Mouse (Mus musculus) left cerebral cortex, adult 11 months (tissue): ENCODE data around the gene 4930544D05Rik.

Experiments
- DNase-seq: peaks from one replicate; pipeline ENCODE4 v3.0.0; 2022; ENCODE audit warnings: low spot score

The 4930544D05Rik gene

DNA sequence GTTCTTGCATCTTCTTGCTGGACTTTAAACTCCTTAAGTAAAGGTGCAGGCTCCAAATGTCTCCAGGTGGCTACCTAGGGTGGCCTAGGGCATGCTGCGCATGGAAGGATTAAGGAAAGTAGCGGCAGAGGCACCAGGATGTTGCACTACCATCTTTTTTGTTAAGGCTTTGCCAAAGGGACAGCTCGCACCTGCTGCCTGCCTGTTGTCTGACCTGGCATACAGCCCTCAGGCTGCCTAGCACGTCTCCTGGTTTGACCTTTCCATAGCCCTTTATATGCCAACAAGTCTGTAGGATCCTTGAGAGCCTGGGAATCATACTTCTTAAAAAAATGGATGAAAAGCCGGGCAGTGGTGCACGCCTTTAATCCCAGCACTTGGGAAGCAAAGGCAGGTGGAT, 27.4 kb downstream of the 4930544D05Rik start:
- no peak for DNase-seq

DNA sequence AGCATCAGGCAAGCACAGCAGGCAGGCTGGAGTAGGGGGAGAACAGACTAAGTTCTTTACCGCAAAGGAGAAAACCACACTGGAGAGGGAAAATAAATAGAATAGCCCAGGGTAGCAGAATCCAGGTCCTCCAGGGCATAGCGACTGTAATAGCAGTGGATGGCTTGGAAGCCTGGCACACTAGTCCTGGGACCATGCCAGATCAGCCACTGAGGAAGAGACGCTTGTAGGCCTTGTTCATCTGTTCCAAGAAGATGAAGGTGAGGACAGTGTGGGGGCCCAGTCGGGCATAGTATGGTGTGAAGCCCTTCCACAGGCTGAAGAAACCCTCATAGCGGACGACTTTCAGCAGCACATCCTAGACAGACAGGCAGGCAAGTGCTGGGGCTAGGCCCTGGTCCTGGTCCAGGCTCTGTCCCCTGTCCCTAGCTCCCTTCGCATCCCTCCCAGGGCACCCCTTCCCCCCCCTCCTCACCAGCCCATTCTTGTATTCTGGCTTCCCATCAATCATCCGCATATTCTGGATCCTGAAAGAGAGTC, 29.0 kb downstream of the 4930544D05Rik start:
- no peak for DNase-seq

DNA sequence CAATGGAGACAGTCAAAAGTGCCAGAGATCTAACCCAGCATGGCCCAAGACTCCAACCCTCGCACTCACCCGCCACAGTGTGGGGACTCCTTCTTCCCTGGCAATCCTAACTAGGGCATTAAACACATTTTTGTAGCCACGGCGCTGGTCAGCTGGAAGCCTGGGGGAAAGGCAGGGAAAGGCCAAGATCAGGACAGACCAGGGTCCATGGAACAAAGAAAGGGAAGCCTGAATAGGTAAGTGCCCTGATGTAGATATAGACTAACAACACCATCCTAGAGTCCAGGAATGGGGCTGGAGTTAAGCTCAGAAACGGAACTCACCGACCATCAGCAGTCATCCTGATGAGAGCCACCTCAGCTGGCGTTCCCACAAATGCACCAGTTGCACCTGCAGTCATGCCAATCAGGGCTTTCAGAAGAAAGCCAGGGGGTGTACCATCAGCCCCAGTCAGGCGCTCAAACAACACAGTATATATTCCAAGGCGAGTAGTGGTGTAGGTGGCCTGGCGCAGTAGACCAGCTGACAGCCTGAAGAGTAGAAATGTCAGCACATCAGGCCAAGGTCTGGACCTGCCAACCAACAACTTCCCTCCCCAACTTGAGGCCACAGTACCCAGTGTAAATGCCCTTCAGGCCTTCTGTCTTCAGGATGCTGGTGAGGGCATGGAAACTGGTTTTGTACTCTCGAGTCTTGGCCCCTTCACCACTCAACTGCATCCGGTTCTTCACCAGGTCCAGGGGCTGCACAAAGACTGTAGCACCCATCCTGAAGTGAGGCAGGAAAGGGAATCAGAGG, 30.0 kb downstream of the 4930544D05Rik start:
- no peak for DNase-seq

DNA sequence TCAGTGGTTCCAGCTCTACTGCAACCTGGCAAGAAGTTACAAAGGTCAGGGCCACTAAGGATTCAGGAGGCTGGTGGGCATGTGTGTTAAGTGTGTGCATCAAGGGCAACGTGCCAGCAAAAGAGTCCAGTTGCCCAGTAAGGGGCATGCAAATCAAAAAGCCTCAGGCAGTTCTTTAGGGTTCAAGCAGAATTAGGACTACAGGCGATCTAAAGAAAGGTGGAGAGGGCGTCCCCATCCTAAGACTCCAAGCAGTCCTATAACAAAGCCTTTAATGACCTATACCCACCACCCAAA, 30.6 kb downstream of the 4930544D05Rik start:
- no peak for DNase-seq

DNA sequence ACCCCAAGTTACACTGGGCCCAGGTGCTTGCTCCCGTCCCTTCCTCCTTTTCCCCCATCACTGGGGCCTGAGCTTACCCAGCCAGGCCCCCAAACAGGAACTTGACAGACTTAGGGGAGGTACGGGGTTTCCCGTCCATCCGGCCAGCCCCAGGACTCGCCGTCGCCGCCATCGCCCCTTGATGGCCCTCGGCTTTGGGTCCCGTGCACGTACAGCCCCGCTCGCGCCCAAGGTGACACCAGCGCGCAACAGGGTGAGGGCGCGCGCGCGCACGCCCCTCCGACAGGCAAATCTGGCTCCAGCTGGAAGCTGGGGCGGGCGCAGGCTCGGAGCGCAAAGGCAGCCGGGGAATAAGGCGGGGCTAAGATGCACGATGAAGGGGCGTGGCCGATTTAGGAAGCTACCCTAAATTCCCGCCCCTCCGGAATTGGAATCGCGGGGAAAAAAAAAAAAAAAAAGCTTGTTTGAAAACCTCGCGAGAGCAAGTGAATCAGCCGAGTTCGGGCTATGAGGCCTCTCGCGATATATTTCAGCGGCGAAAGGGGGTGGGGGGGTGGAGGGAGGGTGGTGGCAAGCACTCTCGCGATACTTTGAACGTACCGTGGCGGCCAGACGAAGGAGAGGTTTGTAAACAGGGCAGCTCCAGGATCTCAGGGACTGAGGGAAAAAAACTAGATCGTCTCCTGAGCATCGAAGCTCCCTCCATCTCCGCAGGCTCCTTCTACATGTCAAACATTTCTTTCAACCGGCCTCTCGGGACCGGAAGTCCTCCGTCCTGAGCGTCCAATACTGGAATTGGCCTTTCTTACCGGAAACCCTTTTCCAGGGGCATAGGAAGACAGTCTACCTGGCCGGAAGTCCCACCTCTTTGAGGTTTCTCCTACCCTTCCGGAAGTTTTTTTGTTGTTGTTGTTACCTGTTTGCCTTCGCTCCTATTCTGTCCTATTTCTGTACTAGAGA, 31.3 kb downstream of the 4930544D05Rik start, which contains the start of the genes Rnf167 and Slc25a11:
Rnf167 (plus strand) TSS at position 545 of the 960 bp plus-strand sequence.
Slc25a11 (minus strand) TSS at position 789 of the 960 bp plus-strand sequence.
- DNase-seq: peak; percentile 95

DNA sequence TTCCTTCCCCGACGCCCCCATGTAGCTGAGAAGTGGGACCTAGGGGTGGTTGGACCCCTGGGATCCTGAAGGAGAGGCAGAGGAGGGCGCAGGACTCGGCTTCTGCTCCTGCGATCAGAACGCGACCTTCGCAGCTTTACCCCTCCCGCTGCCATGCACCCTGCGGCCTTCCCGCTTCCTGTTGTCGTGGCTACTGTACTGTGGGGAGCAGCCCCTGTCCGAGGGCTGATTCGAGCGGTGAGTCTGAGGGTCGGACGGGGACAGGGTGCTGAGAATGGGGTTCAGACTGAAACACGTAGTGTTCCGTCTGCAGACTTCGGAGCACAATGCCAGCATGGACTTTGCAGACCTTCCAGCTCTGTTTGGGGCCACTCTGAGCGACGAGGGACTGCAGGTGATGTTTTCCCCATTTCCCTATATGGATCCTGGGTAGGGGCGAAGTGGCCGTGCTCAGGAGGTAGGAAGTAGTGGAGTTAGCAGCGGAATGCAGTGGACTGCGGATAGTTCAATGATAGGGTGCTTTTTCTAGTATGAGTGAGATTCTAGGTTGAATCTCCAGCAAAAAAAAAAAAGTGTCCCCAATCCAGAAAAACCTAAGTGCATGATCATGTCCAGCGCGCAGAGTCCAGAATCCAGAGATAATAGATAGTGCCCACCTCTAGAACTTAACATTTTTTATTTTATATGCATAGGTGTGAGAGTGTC, 32.2 kb downstream of the 4930544D05Rik start:
- no peak for DNase-seq

DNA sequence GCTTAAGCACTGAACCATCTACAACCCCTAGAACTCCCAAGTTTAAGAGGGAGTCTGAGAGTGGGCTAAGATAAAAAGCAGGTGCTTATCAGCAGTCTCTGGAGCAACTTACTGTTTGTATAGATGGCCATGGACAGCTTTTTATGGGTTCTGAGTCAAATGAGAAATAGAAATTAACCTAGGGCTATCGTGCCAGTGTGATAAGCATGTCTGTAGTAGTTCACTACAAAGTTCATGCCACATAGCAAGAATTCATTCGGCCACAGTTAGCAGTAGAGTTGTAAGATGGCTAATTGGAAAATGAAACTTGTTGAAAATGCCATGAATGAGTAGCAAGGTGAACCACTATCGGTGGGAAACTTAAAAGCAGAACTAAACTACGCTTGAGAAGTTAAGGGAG, 32.9 kb downstream of the 4930544D05Rik start:
- DNase-seq: no peak

DNA sequence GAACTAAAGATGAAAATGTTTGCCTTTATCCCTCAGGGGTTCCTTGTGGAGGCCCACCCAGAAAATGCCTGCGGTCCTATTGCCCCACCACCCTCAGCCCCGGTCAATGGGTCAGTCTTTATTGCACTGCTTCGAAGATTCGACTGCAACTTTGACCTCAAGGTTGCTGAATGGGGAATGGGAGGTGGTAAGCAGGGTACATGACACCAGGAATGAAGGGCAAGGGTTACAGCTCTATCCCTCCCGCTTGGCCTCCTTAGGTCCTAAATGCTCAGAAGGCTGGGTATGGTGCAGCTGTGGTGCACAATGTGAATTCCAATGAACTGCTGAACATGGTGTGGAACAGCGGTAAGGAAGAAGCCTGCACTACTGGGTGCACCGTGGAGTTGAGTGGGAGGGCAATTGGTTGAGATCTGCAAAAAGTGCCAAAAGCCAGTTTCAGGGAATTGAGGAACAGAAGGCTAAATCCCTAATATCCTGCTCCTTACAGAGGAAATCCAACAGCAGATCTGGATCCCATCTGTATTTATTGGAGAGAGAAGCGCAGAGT, 33.6 kb downstream of the 4930544D05Rik start:
- DNase-seq: no peak

DNA sequence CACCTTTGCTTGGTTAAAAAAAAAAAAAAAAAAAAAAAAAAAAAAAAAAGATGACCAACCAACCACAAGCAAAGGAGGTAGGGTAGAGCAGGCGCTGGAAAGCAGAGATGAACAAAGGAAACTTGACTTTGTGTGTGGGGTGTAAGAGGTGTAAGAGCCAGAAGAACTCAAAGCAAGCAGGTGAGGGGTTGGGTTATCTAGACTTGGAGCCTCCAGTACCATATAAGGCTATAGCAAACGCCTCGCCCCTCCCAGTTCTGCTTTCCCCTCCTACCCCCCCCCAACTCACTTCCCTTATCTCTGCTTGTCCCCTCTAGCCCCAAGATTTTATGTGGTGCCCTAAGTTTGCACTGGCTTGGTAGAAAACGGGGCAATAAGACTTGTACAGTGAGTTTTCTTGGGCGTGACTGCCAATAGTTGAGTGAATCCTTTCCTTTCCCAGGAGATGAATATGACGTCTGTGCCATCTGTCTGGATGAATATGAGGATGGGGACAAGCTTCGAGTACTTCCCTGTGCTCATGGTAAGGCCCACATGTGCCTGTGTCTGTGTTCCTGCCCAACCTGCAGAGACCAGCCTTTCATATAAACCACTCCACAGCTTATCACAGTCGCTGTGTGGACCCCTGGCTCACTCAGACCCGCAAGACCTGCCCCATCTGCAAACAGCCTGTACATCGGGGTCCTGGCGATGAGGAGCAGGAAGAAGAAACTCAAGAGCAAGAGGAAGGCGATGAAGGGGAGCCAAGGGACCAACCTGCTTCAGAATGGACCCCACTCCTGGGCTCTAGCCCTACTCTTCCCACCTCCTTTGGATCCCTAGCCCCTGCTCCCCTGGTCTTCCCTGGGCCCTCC, 34.9 kb downstream of the 4930544D05Rik start:
- DNase-seq: no peak

DNA sequence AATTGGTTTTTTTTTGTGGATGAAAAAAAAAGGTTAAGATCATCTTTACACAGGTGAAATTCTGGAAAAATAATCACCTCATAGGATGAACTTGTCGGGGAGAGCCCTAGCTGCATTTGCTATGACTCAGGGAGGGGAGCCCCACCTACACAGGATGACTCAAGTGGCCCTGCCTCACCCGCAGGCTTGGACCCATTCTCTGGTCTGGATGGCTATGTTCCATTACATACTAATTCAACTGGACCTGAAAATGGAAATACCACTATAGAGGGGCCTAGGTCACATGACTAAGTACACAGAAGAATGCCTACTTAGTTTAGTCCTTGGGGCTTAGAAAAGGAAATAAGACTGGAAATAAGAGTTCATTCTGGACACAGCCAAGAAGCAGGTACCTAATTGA, 35.7 kb downstream of the 4930544D05Rik start:
- DNase-seq: no peak

DNA sequence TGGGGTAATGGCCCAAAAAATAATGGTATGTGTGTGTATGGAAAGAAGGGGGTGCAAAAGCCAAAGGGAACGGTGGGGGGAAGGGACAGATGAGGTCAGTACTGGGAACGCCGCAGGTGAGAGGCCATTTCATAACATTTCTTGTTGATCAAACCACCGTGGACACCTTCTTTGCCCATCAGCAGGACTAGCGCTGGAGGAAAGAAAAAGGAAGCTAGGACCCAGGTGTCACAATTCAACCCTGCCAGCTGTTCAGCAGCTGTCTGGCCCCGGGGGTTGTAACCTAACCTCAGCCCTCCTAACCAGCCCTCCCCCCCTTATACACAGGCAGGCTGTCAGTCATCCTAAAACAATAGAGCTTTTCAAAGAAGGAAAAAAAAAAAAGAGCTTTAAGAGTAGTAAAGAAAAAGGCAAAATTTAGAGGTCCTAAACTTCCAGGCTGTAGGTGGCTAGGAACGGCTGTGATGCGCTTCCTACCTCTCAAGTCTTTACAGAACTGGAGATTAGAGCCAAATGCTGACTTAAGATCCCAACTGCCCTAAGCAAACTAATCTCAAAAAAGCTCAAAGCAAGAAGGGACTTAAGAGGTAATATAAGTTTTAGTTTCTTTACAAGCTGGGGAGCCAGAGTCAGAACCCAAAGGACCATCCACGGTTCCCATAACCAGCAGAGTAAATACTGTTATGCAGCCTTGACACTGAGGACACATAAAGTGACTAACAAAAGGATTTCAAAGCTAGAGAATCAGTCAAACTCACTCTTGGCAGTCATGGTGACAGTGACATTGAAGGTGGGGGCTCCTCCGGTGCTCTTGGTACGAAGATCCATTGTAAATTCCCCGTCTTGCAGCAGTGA, 36.6 kb downstream of the 4930544D05Rik start:
- DNase-seq: no peak

DNA sequence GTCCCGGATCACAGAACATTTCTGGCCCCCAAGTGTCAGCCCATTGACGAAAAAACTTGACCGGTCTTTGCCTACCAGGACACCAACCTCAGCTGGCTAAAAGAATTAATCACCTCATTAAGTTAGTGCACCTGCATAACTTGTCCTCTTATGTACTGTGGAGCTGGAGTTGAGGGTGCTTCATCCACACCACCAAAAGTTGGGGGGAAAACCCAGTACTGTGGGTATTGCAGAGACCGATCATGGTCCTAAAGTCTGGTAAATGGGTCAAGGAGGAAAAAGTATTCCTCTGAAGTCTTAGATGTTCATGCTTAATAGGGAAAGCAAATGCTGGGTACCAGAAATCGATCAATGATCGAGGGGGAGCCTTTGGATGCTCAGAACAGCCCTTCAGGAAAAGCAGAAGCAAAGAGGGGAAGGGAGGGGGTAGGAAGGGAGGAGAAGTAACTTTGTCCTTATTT, 37.3 kb downstream of the 4930544D05Rik start:
- DNase-seq: no peak

DNA sequence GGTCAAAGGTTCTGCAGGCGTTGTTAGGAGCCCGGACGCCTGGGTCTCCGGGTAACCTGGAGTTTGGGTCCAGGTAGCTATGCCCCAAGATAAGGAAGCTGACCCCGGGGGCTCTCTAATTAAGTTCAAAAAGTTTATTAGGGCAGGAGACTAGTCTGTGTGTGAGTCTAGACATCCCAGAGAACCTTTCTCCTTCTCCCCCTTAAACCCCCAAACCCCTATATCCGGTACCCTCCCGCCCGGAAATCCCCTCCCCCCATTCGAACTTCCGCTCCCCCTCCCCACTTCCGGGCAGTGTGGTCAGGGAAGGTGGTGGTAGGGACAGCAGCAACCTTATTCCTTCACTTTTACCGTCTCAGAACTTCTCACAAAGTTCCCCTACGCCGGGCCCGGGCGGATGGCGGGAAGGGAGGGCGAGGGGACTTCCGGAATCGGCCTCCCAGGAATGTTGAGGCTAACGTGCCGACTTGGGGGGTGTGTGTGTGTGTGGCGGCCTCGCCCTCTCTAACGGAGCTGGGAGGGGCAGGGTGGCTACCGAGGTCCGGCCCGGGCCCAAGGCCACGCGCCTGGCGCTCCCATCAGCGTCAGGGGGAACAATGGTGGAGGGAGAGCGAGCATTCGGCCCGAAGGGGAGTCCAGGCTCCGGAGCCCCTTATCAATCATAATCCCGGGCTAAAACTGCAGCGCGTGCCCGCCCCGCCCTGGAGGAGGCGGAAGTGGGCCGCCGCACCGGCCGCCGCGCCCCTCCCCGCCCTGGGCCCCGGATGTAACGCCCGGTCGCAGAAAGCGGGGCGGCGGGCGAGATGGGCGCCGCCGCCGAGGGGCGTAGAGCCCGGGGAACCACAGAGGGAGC, 37.9 kb downstream of the 4930544D05Rik start:
- DNase-seq: no peak

DNA sequence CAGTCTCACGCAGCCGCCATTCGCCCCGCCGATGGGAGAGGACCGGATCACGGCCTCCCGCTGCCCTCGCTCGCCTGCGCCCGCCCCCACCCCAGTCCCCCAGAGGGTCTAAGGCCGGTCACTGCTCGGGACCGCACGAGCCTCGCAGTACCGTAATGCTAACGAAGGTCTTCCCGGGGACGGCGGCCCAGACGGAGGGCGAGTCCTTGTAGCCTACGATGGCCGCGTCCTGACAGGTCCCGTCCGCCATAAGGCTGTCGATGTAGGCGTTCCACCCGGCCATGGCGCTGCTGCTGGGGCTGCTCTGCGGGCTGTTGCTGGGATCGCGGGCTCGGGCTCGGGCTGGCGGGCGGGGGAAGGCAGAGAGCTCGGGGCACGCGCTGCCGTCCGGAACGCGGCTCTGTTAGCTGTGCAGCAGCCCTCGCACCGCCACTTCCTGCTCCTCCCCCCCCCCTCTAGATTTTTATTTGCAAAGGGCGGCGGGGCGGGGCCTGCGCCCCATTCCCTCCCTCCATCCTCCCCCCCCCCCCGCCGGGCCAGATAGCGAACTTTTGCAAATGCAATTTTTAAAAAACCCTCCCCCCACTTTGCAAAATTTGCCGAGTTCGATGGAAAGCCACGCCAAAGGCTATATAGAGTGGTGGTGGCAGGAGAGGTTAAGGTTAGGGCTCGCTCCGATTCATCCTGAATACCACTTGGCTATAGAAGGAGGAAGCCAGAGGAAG, 38.7 kb downstream of the 4930544D05Rik start, which contains the start of gene Pfn1:
Pfn1 (minus strand) TSS at position 447 of the 725 bp plus-strand sequence.
- DNase-seq: peak; percentile 54

DNA sequence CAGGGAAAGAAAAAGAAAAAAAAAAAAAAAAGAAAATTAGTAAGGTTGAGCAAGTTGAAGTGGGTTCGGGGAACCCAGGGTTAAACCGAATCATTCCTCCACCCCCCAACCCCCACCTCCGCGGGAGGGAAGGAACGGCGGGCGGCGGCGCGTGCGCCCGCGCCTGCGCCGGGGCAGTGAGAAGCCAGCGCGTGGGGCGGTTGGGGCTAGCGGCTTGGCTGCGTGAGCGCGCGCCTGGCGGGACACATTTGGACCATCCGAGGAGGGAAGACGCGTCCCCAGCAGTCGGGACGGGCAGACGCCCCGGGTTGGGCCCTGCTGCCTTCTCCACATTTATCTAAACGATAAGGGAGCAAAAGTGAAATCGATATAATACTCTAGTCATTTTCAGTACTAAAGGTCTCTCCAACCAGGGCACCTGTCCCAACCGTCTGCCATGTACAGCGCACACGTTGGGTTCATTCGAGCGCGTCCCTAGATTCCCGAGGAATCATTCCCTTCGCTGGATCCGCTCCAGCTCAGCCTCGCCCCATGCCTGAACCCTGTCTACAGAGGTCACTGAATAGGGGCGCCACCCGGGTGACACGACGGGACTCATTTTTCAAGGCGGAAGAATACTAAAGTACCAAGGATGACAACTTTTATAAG, 39.4 kb downstream of the 4930544D05Rik start:
- DNase-seq: no peak

DNA sequence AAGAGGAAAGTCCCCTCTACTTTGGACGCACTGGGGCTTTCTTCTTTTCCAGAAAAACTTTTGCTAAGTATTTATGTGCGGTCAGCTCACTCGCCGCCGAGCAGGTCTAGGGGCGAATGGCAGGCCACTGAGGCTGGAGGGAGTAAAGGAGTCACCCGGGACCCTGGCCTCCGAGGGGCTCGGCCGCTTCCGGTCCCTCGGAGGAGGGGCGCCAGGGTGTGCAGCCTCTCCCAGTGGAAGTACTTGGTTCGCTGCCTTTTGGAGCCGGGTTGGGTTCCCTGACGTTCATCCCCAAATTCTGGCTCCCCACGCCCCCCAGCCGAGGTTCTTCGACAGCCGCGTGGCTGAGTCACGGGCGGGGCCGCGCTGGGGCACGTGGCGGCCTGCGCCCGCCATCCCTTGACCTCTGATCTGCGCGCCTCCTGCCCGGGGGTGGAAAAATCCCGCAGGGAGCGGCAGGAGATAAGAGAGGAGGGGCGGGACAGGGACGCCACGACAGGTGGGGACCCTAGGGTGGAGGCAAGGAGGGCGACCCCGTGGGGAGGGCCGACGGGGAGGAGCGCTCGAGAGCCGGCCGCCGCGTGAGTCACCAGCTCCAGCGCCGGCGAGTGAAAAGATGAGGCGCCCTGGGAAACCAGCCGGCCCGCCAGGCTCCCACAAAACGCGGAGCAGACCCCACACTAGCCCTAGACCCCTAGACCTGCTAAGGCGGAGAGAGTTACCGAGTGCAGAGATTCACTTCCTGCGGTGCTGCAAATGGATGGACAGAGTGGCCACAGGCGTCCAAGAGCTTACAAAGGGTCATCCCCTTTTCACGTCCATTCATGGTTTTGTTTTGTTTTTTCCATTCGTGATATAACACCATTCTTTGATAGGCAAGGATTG, 40.2 kb downstream of the 4930544D05Rik start:
- no peak for DNase-seq
